Mouse (Mus musculus): Measurements from ENCODE around the gene Klhl41.
"Not testable (repeated sequence)": the region's sequence is repeated elsewhere in the genome, so short reads cannot be mapped to it uniquely, and the experiment has no call there.

Klhl41 gene

DNA sequence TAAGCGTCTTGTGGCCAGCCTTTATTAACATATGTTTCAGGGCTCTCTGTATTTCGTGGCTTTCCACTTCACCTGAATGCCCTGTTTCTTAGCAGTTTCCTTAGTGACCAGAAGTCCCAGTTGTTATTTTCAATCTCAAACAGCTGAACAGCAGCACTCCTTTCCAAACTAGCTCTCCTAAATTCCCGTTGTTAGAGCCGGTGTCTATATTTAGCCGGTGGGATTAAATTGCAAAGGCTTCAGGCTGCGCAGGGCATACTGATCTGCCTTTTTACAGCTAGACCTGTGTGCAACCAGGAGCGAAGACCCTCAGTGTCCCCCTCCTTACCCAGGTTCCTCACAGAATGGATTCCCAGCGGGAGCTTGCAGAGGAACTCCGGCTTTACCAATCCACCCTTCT is at the start of gene Klhl41:
Gene Klhl41, plus strand, starts transcription at position 268 of the 400 bp plus-strand sequence.
- in situ Hi-C loops (cut with MboI; ENCODE audit: low sequenced_read_pairs), result no loop called here

DNA sequence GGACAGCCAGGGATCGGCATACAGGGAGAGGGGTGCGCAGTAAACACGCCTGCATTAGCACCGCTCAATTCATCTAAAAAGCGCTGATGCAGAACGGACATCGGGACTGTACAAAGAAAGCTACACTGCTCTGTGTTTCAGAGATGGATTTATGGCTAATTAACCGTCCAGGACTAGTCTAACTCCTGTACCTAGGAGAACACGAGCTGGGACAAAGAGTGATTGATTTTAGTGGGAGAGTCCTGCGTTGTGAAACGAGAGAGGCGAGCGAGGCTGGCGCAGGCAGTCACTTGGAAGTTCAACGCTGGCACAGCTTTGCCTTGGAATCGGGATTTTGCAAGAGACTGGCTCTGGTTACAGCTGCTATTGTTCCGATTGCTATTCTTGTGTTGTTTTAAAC is 40.7 kb upstream of the Klhl41 start:
- in situ Hi-C loops (cut with MboI; ENCODE audit: low sequenced_read_pairs), result no loop called here

DNA sequence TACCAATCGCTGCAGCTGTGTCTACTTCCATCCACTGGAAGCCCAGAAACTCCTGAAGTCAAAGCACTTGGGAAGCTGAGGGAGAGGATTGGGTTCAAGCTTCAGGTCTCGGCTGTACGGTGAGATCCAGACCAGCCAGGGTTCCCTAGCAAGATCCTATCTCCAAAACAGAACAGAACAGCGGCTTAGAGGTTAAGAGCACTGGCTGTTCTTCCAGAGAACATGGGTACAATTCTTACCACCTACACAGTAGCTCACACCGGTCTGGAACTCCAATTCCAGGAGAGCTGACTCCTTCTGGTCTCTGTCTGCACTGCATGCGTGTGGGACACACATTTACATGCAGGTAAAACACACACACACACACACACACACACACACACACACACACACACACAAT is 40.0 kb upstream of the Klhl41 start:
- in situ Hi-C loops (cut with MboI; ENCODE audit: low sequenced_read_pairs), result no loop called here

DNA sequence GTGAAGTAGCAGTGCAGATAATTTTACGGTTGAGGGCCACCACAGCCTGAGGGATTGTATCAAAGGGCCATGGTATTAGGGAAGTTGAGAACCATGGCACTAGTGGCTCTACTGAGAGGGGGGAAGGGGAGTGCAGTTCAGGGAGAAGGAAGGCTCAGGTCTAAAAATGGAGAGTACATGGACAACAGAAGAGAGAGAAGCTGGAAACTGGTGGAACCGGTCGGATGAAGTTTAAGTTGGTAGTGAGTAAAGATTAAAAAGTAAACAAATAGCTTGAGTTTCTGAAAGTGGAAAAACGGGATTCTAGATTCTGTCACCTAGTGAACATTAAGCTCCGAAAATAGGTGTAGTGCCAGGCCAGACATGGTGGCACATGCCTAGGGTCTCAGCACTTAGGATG is 39.1 kb upstream of the Klhl41 start:
- in situ Hi-C loops (cut with MboI; ENCODE audit: low sequenced_read_pairs), result no loop called here

DNA sequence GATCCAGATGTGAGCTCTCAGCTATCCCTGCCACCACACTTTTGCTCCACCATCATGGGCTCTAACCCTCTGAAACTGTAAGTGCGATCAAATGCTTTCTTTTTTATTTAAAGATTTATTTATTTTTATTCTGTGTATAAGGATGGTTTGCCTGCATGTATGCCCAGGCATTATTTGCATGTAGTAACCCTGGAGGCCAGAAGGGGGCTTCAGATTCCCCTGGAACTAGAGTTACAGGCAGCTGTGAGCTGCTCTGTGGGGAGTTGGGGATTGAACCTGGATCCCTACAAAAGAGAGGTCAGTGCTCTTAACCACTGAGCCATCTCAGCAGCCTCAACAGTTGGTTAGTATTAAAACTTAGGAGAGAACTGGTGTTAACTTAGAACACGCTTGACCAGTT is 38.5 kb upstream of the Klhl41 start:
- in situ Hi-C loops (cut with MboI; ENCODE audit: low sequenced_read_pairs), result no loop called here

DNA sequence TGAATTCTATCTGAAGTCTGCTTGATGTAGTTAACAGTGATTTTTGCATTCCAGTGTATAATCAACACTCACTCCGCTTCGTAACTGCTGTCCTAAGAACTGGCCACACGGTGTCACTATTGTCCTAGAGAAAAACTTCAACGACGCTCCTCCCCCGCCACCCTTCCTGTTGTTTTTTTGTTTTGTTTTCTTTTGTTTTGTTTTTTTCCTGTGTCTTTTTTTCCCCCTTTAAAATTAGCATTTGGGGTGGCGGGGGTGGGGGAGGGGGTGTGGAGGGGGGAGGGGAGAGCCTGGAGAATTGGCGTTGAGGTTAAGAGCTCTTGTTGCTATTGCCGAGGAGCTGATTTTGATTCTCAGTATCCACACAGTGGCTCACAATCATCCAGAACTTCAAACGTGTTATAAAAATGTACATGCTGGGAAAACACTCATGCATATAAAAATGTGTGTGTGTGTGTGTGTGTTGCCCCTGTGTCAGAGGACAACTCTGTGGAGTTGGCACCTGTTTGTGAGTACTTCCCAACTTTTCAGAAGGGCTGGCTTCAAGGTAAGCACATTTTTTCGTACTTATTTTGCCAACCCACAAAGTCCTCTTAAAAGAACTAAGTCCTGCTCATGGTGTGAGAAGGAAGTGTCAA is 34.7 kb upstream of the Klhl41 start:
- in situ Hi-C loops (cut with MboI; ENCODE audit: low sequenced_read_pairs), result no loop called here

DNA sequence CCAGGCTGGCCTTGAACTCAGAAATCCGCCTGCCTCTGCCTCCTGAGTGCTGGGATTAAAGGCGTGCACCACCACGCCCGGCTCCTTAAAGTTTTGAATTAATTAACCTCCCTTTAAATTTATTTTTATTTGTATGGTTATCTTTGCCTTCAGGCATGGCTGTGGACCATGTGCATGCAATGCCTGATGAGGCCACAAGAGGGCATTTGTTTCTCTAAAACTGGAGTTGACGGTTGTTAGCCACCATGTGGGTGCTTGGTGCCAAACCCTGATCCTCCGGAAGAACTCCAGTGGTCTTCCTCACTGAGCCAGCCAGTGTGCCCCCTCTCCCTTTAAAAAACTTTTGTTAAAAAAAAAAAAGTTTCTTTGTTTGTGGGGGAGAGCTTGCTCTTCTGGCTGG is 34.1 kb upstream of the Klhl41 start:
- in situ Hi-C loops (cut with MboI; ENCODE audit: low sequenced_read_pairs), result no loop called here

DNA sequence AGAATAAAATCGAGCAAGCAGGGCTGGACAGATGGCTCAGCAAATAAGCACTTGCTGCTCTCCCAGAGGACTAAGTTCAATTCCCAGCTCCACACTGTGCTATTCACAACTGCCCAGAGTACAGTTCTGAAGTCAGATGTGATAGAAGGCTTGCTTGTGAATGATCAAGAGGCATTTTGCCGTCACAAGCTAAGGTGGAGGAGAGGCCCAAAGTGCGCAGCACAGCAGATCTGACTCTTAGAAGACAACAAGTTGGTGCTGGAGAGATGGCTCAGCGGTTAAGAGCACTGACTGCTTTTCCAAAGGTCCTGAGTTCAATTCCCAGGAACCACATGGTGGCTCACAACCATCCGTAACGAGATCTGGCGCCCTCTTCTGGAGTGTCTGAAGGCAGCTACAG is 31.9 kb upstream of the Klhl41 start:
- in situ Hi-C loops (cut with MboI; ENCODE audit: low sequenced_read_pairs), result not testable (repeated sequence)

DNA sequence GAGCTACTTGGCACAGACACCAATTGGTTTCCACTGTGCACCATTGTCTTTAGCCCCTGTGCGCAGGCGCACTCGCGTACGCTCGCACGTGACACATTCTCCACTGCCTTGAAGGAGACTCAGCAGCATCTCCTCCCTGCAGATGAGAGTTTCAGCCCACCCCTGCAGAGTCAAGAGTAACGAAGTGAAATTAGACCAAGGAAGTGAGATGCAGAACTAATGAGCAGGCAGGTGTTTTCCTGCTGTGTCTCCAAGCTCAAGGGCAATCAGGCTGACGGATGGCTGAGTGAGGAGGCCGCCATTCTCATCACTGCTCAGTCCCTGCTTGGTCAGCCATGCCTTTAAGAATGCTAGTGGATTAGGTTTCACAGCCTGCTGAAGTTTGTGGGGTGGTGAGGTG is 29.8 kb upstream of the Klhl41 start:
- in situ Hi-C loops (cut with MboI; ENCODE audit: low sequenced_read_pairs), result no loop called here

DNA sequence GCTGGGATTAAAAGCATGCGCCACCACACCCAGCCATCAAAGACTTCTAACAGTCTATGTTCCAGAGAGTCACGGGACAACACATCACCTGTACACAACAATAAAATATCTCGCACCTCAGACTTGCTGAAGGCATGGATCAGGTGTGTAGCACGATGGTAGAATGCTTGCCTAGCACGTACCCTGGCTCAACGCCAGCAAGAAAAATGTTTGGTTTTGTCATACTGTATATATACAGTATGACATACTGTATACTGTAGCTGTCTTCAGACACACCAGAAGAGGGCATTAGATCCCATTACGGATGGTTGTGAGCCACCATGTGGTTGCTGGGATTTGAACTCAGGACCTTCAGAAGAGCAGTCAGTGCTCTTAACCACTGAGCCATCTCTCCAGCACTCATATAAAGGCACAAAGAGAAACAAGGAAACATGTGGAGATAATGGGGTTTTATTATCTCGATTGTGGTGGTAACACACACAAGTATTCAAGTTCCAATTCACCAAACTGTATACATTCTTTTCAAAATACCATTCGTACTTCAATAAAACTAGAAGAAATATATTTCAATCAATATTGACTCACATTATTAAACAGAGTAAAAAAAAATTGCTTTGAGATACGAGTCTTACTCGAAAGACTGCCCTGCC is 24.8 kb upstream of the Klhl41 start:
- in situ Hi-C loops (cut with MboI; ENCODE audit: low sequenced_read_pairs), result no loop called here

DNA sequence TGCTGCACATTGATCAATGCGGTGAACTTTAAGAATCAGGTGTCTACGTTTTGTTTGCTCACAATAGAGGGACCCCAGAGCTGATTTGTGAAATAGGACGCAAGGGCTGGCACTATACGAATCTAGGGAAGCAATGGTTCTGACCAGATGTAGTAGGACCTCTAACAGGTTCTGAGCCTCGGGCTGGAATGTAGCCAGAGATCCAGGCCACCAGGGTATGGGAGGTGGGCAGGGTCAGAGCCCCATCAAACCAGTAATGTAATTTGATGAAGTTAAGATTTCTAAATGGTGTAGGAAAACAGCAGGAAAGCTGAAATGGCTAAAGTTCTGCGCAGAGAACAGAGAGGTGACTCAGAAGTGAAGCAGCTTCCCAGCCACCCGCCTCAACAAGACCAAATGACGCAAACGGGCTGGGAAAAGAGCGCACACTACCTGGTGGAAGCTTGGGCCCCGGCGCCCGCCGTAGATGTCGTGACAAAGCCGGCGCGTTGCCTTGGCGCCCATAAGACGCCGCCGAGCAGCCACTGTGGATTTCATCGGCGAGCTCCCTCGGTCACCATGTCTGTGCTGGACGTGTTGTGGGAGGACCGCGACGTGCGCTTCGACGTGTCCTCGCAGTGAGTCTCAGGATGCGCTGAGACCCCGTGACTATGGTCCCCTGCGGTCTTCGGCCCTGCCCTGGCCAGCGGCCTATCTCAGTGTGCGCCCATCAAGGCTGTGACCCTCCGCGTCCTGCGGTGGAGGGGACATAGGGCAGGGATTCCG is 23.0 kb upstream of the Klhl41 start, which contains the start of gene Bbs5:
Gene Bbs5, plus strand, starts transcription at position 446 of the 765 bp plus-strand sequence.
- in situ Hi-C loops (cut with MboI; ENCODE audit: low sequenced_read_pairs), result no loop called here

DNA sequence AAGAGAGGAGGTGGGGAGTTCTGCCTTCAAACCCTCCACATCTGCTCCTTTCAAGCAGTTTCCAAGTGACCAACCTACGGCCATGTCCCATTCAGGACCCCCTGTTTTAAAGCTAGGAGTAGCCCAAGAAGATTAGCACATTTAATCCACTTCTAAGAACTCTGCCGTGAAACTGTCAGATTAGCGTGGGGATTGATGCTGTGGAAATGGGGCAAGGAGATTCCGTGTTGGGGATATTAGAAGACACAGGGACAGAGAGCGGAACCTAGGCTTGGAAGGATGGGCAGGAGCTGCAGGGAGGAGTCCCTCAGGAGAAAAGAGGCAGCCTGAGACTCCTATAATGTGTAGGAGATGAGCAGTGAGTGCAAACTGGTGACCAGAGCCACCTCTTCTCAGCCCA is 20.2 kb upstream of the Klhl41 start:
- in situ Hi-C loops (cut with MboI; ENCODE audit: low sequenced_read_pairs), result no loop called here

DNA sequence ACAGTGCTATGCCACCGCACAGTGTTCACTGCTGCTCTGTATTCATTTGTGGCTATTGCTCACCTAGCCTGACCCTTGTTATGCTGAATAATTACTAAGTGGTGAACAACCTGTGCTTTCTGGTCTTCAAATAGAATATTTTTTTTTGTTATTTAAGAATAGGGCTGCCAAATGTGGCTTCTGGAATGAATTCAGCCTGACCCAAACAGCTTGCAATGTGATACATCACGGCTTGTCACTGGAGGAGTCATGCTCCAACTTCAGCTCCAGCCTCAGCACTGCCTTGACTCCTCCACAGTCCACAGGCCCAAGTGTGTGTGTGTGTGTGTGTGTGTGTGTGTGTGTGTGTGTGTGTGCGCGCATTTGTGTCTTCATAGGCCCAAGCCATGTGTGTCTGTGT is 10.6 kb upstream of the Klhl41 start:
- in situ Hi-C loops (cut with MboI; ENCODE audit: low sequenced_read_pairs), result no loop called here

DNA sequence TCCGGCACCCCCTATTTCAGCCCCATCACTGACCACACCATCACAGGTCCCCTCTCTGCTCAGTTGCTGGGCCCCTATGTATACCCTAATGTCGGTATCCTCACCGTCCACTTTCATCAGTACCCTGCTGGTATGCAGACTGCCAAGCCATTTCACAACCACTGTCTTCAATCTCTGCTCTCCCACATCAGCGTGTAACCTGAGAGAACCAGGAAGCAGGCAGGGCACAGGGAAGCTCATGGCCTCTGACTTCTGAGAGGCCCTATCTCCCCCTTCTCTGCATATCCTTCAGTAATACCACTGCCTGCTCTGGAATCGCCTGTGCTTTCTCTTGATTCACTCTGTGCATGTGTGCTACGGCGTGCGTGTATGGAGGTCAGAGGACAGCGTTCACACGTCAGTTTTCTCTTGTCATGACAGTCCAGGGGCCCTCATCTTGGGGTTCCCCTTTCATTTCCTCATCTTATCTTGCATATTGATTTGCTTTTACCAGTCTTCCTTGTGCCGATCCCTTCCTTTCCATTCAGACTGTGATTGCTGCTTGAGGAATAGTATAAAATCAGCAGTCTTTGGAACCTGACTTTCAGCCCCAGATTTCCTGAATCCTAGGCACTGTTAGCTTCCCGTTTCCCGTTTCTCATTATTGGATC is 6.0 kb upstream of the Klhl41 start:
- in situ Hi-C loops (cut with MboI; ENCODE audit: low sequenced_read_pairs), result no loop called here

DNA sequence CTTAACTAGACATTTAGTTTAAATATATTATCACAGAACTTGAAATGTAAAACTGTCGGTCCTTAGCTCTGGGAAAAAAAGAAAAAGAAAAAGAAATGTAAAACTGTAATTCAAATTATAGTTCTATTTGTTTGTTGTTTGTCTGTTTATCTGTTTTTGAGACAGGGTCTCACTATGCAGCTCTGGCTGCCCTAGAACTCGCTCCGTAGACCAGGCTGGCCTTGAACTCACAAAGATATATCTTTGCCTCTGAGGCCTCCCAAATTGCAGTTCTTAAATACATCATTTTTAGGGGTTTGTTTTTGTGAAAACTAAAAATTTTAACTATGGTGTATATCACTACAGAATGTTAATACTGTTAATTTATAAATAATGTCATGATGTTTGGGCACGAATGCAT is 2.3 kb upstream of the Klhl41 start:
- in situ Hi-C loops (cut with MboI; ENCODE audit: low sequenced_read_pairs), result no loop called here

DNA sequence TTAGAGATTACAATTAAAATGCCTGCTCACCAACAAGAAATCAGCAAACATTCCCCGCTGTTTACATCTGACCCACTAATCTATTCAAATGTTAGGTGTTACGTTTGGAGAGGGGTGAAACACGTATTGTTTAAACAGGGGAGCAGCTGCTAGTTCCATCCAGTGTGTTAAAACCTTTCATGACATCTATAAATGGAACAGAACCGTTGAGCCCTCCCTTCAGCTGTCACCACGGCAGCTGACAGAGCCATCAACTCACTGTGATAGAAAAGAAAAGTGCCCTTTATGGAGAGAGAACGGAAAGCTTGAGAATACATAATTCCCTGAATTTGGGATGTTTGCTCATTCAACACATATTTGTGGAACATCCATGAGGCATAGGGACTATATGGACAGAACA is 1.5 kb upstream of the Klhl41 start:
- in situ Hi-C loops (cut with MboI; ENCODE audit: low sequenced_read_pairs), result no loop called here

DNA sequence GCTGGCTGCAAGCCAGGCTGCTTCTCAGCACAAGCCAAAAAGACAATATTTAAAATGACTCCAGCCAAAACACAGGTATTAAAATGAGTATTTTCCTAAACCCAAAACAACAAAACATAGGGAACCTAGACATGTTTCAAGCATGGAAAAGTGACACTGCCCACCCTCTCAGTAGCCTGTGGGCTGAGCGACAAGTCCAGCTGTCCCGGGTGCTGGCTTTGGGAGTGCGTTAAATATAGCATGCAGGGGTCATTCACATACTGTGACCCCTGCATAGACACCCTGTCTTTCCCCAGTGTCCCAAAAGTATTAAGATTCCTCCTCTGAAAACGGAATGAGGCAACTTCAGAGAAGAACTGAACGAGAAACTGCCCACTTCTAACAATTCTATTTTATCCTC is 3.8 kb downstream of the Klhl41 start:
- in situ Hi-C loops (cut with MboI; ENCODE audit: low sequenced_read_pairs), result no loop called here

DNA sequence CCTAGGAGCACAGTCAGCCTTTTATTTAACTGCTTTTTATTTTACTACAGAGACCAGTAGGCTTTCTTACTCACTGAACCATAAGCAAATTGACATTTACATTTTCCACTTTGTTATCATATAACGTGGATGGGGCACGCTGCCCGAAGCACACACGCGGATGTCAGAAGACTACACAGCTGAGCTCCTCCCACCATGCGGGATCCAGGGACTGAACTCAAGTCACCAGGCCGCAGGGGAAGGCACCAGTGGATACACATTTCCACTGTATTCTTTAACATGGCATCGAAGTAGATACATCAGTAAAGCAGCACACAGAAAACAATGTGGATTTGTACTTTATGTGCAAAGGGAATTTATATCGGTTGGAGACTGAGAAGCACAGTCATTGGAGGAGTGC is 5.3 kb downstream of the Klhl41 start:
- in situ Hi-C loops (cut with MboI; ENCODE audit: low sequenced_read_pairs), result no loop called here

DNA sequence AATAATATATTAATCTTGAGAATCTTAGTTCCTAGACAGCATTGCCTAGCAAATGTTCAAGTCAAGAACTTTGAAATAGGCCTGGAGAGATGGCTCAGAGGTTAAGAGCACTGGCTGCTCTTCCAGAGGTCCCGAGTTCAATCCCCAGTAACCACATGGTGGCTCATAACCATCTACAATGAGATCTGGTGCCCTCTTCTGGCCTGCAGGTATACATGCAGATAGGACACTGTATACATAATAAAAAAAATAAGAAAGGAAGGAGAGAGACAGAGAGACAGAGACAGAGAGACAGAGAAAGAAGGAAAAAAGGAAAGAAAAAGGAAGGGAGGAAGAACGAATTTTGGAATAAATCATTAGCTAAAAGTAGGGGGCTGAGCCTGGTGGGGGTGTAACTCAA is 6.8 kb downstream of the Klhl41 start:
- in situ Hi-C loops (cut with MboI; ENCODE audit: low sequenced_read_pairs), result no loop called here

DNA sequence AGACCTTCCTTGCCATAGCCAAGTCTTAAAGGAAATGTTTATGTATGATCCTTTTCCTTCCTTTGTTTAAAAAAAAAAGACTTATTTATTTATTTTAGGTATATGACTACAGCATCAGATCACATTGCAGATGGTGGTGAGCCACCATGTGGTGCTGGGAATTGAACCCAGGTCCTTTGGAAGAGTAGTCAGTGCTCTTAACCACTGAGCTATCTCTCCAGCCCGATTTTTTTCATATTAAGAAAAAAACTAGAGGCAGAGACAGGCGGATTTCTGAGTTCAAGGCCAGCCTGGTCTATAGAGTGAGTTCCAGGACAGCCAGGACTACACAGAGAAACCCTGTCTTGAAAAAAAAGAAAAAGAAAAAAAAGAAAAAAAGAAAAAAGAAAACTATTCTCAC is 7.3 kb downstream of the Klhl41 start:
- in situ Hi-C loops (cut with MboI; ENCODE audit: low sequenced_read_pairs), result not testable (repeated sequence)

DNA sequence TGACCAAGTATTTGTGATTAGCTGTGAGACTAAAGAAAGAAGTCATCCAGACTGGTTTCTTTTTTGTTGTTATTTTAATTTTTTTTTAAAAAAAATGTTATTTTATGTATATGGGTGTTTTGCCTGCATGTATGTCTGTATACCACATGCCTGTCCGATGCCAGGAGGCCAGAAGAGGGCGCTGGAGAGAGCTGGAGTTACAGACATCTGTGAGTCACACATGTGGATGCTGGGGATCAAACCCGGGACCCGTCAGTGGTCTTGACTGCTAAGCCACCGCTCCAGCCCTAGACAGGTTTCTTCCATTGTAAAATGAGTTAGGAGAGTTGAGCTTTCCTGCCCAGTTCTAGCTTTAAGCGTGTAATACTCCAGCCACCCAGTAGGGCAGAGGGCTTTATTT is 10.1 kb downstream of the Klhl41 start:
- in situ Hi-C loops (cut with MboI; ENCODE audit: low sequenced_read_pairs), result no loop called here

DNA sequence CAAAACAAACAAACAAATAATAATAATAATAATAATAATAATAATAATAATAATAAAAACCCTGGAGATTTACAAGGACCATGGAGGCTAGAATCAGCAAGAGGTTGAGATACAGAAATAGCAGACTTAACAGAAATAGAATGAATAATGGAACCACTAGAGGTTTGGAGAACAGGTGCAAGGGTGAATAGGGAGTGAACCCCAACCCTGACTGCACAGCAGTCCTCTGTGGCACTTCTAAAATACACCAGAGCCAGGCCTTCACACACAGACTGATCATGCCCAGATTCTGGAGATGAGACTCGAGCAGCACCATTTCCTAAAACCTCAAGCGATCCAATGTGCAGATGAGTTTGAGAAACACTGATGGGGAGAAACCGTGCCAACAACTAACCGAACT is 12.0 kb downstream of the Klhl41 start:
- in situ Hi-C loops (cut with MboI; ENCODE audit: low sequenced_read_pairs), result no loop called here

Data from CH12F3 (cell line).